Mouse (Mus musculus): ENCODE results near the gene Pax3.

GRCm38 (mm10) chr1:78181882-78182281 is 15.1 kb downstream of the Pax3 start:
- TF ChIP-seq POLR2A (IDR thresholded peaks at IDR 0.05; ENCODE audit: insufficient read depth, low read depth, low read length) (no peak), CTCF (IDR thresholded peaks at IDR 0.05; ENCODE audit: insufficient read depth, low read depth, low read length) (no peak)

All from olfactory bulb, adult 2 months (tissue).